Mouse (Mus musculus) cerebellum, adult 11-12 months (tissue): ENCODE measurements around the gene Thoc7.
"Not testable (repeated sequence)": the region's sequence is repeated elsewhere in the genome, so short reads cannot be mapped to it uniquely, and the experiment has no call there.

Experiments
- DNase-seq: peaks from one replicate; pipeline ENCODE4 v3.0.0; 2022

Thoc7 gene

DNA sequence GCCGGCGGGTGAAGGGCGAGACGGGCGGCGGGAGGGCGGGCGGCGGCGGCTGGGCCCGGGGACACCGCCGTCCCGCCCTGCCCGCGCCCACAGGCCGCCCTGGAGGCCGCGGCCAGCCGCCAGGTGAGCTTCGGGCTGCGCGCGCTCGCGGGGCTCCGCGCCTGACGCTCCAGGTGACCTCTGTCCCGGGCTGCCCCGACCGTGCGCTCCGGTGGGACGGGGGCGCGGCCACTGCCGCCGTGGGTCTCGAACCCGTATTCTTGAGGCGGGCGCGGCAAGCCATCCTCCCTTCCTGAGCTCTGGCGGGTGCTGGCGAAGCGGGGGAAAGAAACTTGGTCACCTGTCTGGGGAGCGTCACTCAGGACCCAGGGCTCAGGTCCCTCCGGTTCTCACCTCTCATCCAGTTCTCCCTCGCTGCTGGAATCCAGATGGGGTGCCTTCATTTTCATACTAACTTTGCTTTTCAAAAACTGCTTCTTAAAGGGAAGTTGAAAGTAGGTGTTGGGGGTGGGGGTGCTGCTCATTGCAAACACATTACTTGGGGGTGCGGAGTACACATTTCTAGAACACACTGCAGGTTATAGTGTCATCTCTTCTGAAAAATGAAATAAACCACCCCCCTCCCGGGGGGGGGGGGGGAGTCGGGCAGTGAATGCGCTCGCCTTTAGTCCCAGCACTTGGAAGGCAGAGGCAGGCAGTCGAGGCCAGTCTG, at the start of gene Thoc7, which contains the start of gene Atxn7:
TSS of gene Thoc7 (minus strand) at position 452 of the 712 bp plus-strand sequence.
TSS of gene Atxn7 (plus strand) at position 40 of the 712 bp plus-strand sequence.
- DNase-seq, result peak; percentile 66

GRCm38 (mm10) chr14:14009712-14010111, 48.1 kb upstream of the Thoc7 start:
- DNase-seq, result no peak

- DNase-seq, result no peak
These were observed 41.1 kb upstream of the Thoc7 start for GRCm38 (mm10) chr14:14002771-14003170.

GRCm38 (mm10) chr14:13995206-13996097, 33.8 kb upstream of the Thoc7 start:
- DNase-seq, result no peak

GRCm38 (mm10) chr14:13990741-13991140, 29.1 kb upstream of the Thoc7 start:
- no peak for DNase-seq

- DNase-seq, result no peak
These were observed 26.7 kb upstream of the Thoc7 start for GRCm38 (mm10) chr14:13988397-13988796.

GRCm38 (mm10) chr14:13982174-13982573, 20.5 kb upstream of the Thoc7 start:
- DNase-seq, result no peak

DNA sequence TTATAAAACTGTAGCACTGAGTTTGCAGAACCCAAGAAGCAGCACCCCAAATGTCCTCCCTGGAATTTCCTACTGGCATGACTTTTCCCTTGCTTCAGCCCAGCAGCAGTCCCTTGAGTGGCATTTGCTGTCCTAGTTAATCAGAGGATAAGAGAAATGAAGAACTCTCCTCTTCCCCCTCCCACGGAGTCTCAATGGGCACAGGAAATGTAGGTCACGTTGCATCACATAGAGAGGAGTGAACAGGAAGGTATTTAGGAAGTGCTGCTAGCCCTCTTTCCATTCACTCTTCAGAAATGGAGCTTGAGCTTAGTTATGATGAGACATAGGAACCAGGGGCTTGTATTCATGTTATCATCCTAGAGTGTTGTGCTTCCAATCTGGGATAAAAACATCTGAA, 19.6 kb upstream of the Thoc7 start:
- peak; percentile 22 for DNase-seq

GRCm38 (mm10) chr14:13977498-13977897, 15.8 kb upstream of the Thoc7 start:
- DNase-seq, result no peak

GRCm38 (mm10) chr14:13971644-13972234, 10.1 kb upstream of the Thoc7 start:
- DNase-seq, result no peak

DNA sequence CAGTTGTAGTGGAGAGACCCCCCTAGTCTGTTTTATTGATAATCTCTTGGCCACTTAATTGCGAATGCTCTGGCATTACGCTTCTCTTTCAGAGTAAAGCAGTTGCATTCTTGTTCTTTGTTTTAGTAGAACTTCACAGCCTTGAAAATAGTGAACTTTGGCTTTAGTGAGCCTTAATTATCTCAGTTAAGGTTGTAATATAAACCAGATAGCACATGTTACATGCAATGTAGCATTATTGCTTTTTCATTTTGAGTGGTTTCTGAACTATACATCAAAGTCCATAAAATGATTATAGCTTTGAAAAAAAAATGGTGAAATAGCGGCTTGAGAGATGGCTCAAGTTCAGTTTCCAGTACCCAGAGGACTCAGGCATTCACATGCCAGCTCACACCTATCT, 8.9 kb upstream of the Thoc7 start:
- no peak for DNase-seq

DNA sequence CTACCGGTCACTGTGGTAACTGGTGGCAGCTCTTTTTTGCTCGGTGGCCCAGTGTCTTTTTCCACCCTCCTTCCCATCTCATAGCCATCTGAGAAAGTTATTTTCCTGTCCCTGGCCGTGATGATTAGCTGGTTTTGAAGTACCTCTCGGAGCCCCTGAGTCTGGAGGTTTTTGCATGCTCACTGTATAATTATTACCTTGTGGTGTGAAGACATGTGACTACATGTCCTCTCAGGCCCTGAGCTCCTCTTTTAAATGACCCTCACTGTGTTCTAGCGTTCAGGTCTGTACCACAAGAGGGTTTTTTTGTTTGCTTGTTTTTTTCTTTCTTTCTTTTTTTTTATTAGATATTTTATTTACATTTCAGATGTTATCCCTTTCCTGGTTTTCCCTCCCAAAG, 6.8 kb upstream of the Thoc7 start:
- no peak for DNase-seq

DNA sequence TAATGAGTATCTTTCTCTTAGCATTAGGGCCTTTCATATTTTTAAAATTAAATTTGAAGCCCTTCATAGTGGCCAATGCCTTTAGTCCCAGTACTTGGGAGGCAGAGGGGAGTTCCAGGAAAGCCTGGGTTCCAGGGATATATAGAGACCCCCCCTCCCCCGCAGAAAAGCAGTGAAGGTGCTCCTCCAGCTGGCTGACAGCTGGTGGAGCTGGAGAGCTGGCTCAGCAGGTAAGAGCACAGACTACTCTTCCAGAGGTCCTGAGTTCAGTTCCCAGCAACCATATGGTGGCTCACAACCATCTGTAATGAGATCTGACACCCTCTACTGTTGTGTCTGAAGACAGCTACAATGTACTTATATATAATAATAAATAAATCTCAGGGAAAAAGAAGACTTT, 6.0 kb upstream of the Thoc7 start:
- no peak for DNase-seq

DNA sequence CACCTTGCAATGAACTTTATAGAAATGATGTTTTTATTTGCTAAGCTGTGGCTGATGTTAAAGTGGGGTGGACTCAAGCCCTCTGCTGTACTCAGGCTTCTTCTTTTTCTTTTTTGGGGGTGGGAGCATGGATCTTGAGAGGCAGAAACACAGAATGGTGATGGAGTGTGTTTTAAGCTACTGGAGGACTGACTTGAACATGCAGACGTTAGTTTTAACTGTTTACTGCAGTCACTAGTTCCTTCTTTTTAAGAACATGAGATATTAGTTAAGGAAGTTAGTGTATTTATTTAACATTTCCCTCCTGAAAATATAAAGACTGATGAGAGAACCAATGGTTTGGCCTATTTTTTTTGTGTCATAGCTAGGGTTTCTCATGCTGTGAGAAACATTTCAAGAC, 1.9 kb upstream of the Thoc7 start:
- no peak for DNase-seq

GRCm38 (mm10) chr14:13962476-13962875, 824 bp upstream of the Thoc7 start:
- DNase-seq, result no peak

- peak; percentile 62 for DNase-seq
These were observed 948 bp downstream of the Thoc7 start for GRCm38 (mm10) chr14:13960482-13961325.

GRCm38 (mm10) chr14:13960079-13960478, 1.6 kb downstream of the Thoc7 start:
- peak; percentile 46 for DNase-seq

GRCm38 (mm10) chr14:13952151-13952550, 9.5 kb downstream of the Thoc7 start:
- DNase-seq, result not testable (repeated sequence)

- no peak for DNase-seq
These were observed 11.3 kb downstream of the Thoc7 start for GRCm38 (mm10) chr14:13950401-13950800.

- DNase-seq, result no peak
These were observed 13.3 kb downstream of the Thoc7 start for GRCm38 (mm10) chr14:13948345-13948744.

GRCm38 (mm10) chr14:13944686-13945085, 17.0 kb downstream of the Thoc7 start:
- DNase-seq, result no peak

DNA sequence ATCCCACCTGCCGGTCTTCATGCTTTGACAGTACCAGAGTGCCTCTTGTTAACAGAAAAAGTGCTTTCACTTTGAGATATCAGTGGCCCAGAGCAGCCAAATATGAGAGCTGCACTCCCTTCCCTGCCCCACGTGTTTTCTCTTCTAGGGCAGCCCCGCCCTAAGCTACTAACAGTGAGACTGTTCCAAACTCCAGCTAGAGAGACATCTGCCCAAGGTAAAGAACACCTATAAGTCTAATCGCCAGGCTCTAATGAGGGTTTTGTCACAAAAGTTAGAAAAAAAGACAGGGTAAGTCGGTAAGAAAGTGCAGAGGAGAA, 27.6 kb downstream of the Thoc7 start:
- DNase-seq, result no peak
